Mouse (Mus musculus) common myeloid progenitor, adult 5-6 weeks (primary cell): ENCODE measurements around the gene Spib. TPM values are rescaled to one million over a fixed set of nuclear protein-coding genes. Genes with fewer than 3 reads are reported as not detected.

Experiments
- ATAC-seq: replicated peaks from 2 replicates; pipeline ENCODE4 v1.8.0; 2016; ENCODE audit warnings: low read depth, mild to moderate bottlenecking, moderate TSS enrichment, inconsistent platforms; ENCODE audit not compliant: poor library complexity, severe bottlenecking
- total RNA-seq: library from RNA; stranded (forward); fragments of 200-1000, 187-1606 nt; gene quantifications from 2 replicates; pipeline ENCODE4 v1.2.3, GENCODE M21; 2017

The Spib gene
- not detected in 2 replicates for total RNA-seq

DNA sequence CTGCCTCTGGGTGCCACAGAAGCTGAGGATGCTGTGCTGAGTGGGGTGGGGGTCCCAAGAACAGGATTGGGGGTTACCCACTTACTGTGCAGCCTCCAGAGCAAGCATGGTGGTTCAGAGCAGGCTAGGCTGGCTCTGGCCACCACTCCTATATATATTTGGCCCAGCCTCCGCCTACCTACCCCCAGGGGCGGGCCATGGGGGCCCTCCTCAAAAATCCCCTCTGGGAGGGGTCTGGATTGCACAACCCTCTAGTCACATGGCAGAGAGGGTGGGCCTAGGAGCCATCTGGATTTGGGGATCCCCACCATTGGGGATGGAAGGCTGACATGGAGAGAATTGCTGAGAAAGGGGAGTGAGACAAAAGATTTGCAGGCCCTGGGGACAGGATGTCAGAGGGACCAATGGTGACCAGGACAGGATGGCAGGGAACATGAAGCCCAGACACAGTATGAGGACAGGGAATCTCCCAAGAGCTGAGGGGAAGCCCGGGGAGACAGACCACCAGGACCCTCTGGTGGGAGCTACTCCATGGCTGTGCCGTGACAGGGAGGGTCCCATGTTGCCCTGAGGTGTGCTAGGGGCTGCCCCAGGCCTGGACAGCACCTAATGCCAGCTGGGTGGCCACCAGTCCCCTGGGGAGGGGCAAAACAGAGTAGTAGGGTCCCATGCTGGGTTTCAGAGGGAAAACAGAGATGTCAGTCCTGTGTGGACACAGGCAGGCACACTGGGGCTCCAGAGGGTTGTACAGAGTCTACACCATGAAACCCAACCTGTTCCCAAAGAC lies at the start of gene Spib:
Gene Spib, minus strand, starts transcription at position 126 of the 787 bp plus-strand sequence.
- no peak for ATAC-seq

DNA sequence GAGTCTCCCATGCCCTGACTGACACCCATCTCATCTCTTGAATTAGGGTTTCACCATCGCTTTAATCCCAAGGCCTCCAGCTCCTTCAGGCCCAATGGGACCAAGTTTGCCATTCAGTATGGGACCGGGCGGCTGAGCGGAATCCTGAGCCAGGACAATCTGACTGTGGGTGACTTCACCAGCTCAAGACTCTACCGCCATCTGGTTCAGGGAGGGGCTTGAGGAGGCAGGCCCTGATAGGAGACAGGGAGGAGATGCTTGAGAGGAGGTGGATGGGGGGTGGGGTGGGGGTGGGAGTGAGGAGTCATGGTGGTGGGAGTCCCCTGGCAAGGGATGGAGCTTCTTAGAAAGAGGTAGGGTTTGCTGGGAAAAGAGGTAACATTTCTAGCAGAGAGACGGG lies 49.8 kb upstream of the Spib start:
- ATAC-seq = no peak

DNA sequence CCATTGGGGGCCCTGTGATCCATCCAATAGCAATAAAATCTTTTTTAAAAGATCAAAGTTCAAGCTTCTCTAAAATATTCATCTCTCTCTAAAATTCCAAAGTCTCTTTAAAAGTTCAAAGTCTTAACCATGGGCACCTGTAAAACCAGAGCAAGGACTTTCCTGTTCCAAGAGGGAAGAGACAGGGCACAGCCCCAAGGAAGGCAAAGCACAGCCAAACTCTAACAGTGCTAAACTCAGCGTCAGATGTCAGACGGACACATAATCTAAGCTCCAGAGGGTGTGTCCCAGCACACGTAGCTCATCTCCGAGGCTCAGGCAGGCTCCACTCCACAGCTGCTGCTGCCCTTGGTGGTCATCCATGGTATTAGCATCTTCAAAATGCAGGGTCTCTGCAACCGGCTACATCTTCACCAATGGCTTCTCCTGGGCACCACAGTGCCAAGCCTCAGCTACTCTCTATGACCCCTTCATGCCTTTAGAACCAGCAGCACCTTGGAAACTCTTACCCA lies 44.5 kb upstream of the Spib start:
- ATAC-seq = no peak

DNA sequence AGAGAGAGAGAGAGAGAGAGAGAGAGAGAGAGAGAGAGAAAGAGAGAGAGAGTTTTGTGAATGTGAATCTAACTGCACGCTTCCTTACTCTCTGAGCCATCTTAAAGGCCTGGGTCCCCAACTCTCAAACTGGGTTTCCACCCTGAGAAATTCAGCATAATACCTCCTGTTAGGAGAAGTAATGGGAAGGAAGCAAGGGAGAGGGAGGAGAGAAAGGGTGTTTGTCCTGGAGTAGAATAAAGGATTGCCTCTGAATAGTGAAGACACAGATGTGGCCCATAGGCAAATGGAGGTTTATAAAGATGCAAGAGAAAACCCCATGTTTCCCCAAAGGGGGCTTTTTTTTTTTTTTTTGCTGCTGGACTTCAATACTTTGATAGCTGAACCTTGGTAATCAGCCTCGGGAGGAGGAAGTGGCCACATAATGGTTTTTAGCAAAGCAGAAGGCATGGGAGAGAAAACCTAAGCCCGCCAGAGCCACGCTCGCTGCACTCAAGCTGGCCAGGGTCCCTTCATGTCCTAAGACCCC lies 41.1 kb upstream of the Spib start:
- no peak for ATAC-seq

DNA sequence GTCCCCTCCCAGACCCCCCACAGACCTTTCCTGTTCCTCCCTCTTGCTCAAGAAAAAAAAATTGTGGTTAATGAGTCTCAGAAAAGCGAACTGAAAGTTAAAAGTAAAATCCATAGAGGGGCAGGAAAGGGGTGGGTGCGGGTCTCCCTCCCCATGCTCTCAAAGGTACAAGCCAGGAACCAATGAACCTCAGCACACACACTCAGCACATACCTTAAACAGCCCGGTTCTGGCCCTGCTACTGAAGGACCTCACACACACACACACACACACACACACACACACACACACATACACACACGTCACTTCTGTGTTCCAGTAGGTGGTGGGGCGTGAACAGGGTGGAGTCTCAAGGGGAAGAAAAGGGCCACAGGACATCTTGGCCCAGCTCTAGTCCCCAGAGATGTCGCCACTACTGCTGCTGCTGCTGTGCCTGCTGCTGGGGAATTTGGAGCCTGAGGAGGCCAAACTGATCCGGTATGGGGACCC lies 40.4 kb upstream of the Spib start, which contains the start of gene Napsa:
Gene Napsa, plus strand, starts transcription at position 168 of the 489 bp plus-strand sequence.
- peak; percentile 87 for ATAC-seq

DNA sequence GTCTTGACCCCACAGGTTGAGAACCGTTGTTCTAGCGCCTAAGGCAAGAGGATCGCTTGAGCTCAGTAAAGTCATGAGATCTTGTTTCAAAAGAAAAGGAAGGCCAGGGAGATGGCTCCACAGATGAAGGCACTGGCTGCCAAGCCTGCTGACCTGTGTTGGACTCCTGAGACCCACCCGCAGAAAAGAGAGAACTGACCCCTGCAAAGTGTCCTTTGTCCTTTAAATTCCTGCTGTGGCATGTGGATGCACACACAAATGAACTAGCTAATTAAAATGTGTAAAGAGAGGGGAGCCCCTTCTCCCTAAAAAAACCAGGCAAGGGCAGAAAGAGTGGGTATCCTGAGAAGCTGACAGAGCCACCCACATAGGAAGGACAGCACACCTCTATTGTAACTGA lies 39.9 kb upstream of the Spib start:
- ATAC-seq = no peak

GRCm38 (mm10) chr7:44570989-44571388 lies 39.1 kb upstream of the Spib start:
- no peak for ATAC-seq

- ATAC-seq = no peak
Measured at GRCm38 (mm10) chr7:44568803-44569202, 36.9 kb upstream of the Spib start.

DNA sequence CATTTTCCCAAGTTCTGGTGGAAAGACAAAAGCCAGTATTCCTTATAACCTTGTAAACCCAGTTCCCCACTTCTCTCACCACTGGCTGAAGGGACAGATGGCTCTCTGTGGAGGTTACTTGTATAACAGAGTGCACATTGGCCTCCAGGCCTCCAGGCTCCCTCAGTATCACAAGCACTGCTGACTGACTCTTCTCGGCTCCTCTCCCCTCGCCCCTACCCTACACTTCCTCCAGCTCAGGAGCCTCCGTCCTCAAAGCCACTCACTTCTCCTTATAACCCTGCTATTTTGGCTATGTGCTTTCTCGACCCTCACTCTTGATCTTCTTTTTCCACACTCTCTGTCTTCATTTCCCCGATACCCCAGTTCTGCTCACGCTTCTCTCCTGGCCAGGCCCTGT lies 33.5 kb upstream of the Spib start:
- ATAC-seq = peak; percentile 54

DNA sequence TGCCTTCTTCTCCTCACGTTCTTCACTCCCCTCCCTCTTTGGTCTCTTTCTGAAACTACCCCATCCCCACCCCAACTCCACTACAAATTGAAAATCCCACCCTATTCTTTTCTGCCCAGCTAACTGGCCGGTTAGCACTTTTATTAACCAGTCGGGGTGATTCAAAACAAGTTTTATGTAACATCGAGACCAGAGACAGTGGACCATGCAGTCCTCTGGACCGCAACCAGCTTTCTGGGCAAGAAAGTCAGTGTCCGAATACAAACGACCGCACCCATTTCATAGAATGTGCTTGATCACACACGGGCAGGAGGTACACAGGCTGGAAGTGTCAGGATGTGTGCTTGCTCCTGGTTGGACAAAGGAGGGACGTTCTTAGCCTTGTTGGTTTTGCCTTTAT lies 32.6 kb upstream of the Spib start:
- ATAC-seq = no peak

DNA sequence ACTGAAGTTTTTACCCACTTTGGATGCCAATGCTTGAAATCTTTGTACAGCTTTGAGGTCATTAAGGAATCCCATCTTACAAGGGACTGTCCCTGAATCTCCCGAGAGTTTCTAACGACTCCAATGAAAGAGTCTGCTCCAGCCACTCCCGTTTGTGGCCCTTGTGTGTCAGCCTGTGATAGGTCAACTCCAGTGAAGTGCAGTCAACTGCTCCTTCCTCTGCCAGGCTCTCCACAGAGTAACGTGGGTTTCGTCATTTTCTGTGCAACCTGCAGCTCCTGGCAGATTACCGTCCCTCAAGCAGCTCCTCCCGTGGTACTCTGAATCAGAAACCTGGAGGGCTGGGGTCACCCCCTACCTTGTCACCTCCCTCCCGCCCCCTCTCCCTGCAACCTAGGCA lies 31.4 kb upstream of the Spib start:
- no peak for ATAC-seq

DNA sequence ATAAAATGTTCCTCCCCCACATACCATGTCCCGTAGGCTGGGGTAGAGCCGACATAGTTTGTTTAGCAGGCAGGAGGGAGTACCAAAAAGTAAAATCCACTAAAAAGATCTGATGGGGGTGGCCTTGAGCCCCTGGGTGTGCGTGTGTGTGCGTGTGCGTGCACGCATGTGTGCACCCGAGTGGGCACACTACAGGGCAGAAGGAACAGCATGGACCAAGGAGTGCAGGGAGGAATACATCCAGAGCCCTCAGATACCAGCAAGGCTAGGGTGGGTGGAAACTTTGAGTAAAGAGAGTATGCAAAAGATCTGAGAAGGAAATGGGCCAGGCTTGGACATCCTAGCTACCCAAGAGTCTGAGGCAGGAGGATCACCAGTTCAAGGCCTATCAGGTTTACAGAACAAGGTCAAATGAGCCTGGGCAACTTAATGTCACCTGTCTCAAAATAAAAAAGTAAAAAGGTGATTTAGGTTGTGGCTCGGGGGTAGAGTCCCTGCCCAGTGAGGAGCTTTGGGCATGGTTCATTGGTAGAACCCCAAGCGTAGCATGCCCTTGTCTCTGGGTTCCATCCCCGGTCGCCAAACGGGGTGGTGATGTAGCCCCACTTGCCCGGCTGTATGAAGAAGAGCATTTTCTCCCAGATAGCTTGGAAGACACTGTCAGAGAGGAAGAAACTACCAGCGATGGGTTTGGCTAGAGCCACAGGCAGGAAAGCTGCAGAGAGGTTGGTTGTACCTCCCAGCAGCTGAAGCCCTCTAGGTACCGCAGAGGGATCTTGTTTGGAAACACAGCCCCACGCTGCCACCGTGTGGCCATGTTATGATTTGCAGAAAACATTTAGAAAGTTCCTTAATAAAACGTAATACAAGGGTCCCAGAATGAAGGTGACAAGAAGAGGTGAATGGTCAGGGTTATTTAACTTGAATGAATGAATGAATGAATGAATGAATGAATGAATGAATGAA lies 28.8 kb upstream of the Spib start:
- peak; percentile 92 for ATAC-seq

- ATAC-seq = no peak
Measured at GRCm38 (mm10) chr7:44557629-44558028, 25.8 kb upstream of the Spib start.

DNA sequence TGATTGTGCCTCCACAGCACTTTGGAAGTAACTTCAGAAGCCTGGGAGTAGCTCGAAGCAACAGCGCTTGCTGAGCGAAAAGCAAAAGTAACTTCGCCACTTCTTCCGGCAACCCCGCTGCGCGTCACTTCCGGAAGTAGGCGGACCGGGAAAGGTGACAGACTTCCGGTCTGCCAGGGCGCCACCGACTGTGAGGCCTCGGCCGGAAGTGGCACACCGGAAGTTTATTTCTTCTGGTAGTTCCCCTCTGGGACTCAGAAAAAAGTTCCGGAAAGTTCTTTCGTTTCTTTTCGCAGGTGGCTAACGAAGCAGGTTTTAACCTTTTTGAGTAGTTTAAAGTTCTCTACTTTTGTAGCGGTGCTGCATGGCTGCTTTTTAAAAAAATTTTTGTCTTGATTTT lies 22.0 kb upstream of the Spib start, which contains the start of gene Nr1h2:
Gene Nr1h2, minus strand, starts transcription at position 126 of the 400 bp plus-strand sequence.
- ATAC-seq = peak; percentile 71

DNA sequence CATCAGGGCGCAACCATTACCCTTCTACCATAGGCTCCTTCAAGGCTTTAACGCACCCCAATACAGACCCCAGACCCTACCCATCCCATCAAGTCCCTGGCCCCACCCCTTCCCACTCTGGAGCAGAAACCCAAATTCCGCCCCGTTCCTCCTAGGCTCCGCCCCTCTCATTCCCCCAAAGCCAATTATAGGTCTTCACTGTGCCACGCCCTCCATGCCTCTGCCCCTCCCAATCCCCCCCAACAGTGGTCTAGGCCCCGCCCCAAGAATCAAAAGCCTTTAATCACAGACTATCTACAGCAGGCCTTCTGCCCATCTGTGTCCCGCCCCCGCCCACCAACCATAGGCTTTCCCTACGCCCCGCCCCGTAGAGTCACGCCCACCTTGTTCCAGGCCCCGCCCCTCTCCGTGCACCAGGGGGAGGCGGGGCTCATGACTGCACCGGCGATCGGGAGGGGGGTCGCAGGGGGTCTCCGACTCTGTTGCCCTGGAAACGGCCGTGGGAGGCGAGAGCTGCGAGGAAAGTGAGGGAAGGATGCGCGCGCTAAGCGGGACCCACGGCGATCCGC lies 21.4 kb upstream of the Spib start:
- peak; percentile 50 for ATAC-seq

DNA sequence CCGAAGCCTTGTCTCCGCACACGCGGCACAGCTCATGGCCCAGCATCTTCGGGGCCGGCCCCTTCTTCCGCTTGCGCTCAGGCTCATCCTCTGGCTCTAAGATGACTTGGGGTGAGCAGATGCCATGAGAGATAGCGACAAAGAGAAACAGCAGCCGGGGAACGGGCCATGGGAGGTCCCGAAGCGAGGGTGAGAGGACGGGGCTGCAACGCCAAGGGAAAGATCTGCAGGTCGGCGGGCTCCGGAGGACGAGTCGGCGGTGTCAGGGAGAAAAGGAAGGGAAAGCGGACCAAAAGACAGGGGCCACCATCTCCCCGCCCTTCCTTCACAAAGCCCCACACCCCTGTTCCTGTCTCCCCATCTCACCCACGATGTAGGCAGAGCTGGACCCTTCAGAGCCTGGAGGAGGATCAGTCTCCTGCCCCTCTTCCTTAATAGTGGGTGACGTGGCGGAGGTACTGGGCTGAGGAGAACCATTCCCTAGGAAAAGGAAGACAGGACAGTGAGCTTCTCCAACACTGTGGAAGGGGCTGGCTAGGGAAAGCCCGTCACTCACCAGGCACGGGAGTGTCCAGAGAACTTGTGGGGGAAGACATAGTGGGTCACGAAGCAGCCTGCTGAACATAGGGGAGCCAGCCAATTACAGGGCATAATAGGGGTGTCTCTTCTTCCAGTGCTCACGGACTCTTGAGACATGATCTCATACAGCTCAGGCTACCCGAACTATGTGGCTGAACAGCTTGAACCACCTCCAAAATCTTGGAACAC lies 20.5 kb upstream of the Spib start:
- no peak for ATAC-seq

- ATAC-seq = no peak
Measured at GRCm38 (mm10) chr7:44551731-44552130, 19.9 kb upstream of the Spib start.

GRCm38 (mm10) chr7:44551301-44551700 lies 19.4 kb upstream of the Spib start:
- ATAC-seq = no peak

GRCm38 (mm10) chr7:44550409-44550678 lies 18.5 kb upstream of the Spib start:
- ATAC-seq = no peak
